Mouse (Mus musculus) kidney, postnatal 36 days (tissue): ENCODE measurements around the gene Nppa.
A peak's percentile ranks its signal among the peaks of the same experiment; 100 is the strongest.
"Not testable (repeated sequence)": the region's sequence is repeated elsewhere in the genome, so short reads cannot be mapped to it uniquely, and the experiment has no call there.

Experiments used
- DNase-seq, 2 experiments: peaks; one replicate each; pipeline ENCODE4 v3.0.0; 2021 to 2022; ENCODE audit warnings: mixed read lengths in 2 of 2

Gene Nppa

GRCm38 (mm10) chr4:148012216-148012615 is 11.7 kb downstream of the Nppa start:
- peak; percentile 43 to 66 for DNase-seq

- DNase-seq: peak in 1 of 2 experiments; percentile 34
Measured at GRCm38 (mm10) chr4:148015418-148015817, 14.9 kb downstream of the Nppa start.

GRCm38 (mm10) chr4:148016981-148017380 is 16.5 kb downstream of the Nppa start:
- peak; percentile 53 to 72 for DNase-seq

GRCm38 (mm10) chr4:148018410-148018809 is 17.9 kb downstream of the Nppa start:
- DNase-seq: no peak

DNA sequence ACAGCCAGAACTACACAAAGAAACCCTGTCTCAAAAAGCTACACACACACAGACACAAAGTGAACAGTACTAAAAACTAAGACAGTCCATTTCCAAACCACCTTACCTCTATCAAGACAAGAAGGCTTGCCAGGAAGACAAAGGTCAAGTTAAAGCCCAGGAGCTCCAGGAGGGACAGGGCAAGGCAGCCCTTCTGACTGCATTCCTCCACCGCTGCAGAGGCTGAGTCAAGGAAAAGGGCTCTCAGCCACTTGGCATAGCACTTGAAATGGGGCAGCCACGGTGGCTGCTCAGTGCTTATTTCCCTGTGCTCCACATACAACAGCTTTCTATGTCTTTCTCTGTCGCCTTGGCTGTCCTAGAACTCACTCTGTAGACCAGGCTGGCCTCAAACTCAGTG is 23.5 kb downstream of the Nppa start:
- DNase-seq: peak; percentile 68 to 86

DNA sequence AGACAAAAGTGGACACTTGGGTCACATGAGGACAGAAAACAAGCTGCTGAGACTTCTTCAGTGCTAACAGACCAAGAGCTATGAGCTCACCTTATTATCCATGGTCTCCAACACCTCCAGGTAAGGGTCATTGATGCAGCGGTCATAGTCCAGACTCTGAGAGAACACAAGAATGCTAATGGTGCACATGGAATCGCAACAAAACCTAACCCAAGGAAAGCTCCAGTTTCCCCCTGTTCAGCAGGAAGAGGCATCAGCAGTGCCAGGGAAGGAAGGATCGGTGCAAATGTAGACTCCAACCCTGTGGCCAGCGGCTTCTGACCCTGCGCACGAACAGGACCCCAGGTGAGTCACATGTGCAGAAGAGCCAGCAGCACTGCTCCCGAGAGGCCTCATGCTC is 28.8 kb downstream of the Nppa start:
- peak; percentile 45 to 60 for DNase-seq

- DNase-seq: peak; percentile 70 to 86
Measured at GRCm38 (mm10) chr4:148030506-148030905, 30.0 kb downstream of the Nppa start.

DNA sequence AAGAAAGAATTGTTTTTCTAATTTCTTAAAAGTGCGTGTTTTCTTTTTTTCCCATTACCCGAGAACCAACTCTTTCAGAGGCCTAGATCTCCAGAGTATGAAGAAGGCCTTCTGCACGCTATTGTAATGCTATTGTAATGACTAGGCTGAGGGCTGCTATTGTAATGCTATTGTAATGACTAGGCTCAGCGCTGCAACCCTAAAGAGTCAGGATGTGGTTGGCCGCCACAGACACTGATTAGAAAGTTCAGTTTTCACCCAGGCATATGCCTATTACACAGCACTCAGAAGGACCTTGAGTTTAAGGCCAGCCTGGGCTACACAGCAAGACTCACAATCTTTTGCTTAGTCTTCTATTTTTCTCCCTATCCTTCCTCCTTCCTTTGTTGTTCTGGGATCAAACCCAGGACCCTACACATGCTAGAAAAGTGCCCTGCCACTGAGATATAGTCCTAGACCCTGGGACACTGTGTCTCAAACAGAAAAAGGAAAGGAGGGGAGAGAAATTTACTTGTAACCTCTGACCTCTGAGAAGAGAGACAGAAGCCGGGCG is 33.4 kb downstream of the Nppa start:
- no peak for DNase-seq

DNA sequence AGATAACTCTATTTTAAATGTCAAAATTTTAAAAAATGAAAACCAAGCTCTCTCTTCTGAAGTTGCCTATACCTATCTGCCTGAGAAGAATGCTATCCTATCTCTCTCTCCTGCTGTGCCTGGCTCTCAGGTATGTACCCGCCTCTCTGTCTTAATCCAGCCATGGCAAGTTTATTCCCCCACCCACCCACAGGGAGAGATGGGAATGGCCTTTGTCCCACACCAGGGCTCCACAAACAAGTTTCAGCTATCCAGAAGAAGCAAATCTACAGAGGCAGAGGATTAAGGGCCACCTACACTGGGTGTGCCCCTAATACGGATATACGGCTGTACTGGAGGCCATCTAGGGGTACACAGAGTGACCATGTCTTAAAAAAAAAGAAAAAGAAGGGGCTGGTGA is 34.9 kb downstream of the Nppa start:
- DNase-seq: peak in 1 of 2 experiments; percentile 52

DNA sequence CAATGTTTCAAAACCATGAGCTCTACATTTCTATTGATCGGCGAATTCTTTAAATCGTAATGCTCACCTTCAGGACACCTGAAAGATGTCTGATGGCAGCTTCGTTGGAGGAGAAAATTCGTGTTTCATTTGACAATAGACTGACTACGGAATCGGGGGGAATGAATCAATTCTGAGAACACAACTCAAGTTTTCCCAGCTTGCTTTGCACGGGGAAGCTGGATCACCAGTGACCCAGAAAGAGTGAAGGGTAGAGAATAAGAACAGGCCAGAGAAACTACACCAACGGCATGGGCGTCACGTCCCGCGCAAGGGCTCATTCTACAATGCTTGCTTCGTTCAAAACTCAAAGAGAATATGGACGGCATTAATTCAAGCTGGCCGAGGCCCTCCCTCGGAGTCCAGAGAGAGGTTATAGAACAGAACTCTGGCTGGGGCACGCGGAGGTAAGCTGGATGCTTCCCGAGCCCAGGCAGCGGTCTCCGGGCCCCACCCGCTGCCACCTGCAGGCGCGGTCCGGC is 37.6 kb downstream of the Nppa start:
- DNase-seq: no peak

DNA sequence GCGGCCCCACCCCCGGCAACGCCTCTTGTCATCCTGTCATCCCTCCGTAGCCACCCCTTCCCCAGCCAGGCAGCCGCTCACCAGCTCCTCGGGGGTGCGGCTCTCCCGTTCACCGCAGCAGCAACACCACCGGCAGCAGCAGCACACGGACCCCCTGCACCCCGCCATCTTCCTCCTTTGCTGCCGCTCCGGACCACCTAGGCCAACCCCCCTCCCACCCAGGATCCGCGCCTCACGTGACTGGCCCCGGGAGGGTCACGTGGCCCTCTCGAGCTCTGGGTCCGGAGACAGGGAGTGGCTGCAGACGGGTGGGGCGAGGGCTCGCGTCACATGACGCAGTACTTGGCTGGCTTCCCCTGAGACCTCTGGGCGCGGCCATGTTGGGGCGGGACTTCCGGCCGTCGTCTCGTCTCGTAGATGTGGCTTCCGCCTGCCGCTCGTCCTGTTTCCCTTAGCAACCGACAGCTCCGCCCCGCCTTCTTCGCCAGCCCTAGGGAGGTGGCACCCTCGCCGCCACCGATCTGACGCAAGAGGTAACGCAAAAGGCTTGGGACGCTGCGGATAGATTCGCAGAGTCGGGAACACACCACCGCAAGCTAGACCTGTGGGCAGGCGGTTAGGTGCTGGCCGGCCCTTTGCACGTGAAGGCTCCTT is 38.2 kb downstream of the Nppa start, which contains the start of the genes Clcn6 and Mthfr:
Gene Clcn6, minus strand, starts transcription at position 222 of the 654 bp plus-strand sequence.
Gene Mthfr, plus strand, starts transcription at position 478 of the 654 bp plus-strand sequence.
- peak; percentile 99 for DNase-seq

DNA sequence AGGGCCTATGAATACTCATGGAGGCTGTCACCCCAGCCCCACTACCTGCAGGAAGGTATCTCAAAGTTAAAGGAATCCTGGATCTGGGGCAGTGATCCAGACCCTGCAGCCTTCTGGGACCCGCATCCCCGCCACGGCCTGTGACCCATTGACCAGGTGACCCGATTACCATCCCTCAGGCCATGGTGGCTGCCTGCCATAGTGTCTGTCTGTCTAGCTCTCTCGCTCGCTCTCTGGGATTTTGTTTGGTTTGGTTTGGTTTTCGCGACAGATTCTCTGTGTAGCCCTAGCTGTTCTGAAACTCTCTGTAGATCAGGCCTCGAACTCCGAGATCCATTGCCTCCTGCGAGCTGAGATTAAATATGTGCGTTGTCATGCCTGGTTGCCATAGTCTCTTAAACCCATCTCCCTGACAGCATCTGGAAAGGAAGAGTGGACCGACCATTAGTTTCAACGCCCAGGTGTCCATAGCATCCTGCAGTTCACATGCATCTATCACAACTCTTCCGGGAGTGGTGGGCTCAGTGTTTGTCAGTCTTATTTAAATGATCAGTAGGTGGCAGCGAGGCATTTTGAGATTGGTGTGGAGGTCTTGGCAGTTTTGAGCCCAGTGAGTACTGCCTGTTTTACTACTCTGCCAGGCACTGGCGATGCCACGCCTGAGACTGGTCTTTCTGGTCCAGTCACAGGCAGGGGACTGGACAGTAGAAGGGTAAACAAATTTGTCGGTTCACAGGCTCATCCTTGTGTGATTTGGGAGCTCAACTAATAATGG is 38.9 kb downstream of the Nppa start:
- peak in 1 of 2 experiments; percentile 69 for DNase-seq

DNA sequence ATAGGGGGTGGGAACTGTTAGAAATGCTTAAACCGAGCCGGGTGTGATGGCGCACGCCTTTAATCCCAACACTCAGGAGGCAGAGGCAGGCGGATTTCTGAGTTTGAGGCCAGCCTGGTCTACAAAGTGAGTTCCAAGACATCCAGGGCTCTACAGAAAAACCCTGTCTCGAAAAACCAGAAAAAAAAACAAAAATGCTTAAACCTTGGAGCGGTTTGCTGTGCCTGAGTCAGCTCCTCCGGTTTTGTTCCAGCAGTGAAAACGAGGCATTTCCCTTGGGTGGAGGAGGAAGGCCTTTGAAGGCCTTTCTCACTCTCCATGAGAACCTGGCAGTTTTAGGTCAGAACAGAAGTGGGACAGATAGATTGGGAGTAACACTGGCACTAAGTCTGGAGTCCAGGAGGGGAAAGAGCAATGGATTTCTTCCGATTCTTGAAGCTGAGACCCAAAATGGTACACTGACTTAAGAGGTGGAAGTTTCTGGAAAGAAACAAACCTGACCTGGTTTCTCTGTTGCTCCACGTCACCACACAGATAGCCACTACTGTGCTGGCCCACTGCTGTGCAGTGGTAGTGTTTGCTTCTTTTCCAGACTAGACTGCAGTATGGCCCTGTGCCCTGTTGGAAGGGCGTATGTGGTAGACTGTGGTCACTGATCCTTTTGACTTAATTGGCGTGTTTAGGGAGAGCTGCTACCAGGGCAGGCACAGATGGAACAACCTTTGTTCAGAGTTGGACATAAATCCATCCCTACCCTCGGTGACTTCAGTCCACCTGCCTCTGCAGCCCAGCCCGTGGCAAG is 39.7 kb downstream of the Nppa start:
- peak; percentile 43 to 51 for DNase-seq

DNA sequence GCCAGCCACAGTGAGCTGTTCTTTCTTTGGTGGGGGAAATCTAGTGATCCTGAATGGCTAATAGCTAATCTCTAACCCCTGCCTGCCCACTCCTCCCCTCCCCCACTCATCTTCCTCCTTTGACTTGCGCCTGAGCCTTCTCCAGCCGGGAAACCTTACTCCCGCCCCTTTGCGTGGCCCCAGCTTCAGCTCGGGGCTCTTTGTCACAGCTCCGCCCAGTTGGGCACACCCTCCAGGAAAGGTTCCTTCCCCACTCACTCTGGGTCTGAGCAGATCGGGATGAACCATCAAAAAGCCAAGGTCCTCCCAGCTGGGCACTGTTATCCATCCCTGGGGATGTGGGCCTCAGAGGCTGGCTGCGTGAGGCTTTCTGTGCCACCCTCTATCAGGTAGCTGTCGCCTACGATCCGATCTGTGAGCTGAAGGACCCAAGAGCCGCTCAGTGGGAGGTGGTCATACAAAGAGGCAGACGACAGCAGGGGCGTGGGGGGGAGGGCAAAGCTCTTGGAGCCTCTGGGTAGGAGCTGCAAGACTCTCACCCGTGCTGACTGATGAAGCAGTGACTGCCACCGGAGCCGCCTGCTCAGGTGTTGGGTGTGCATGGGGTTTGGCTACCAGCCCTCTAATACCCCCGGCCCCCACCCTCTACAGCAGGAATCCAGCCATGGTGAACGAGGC is 40.5 kb downstream of the Nppa start:
- peak; percentile 85 to 86 for DNase-seq

DNA sequence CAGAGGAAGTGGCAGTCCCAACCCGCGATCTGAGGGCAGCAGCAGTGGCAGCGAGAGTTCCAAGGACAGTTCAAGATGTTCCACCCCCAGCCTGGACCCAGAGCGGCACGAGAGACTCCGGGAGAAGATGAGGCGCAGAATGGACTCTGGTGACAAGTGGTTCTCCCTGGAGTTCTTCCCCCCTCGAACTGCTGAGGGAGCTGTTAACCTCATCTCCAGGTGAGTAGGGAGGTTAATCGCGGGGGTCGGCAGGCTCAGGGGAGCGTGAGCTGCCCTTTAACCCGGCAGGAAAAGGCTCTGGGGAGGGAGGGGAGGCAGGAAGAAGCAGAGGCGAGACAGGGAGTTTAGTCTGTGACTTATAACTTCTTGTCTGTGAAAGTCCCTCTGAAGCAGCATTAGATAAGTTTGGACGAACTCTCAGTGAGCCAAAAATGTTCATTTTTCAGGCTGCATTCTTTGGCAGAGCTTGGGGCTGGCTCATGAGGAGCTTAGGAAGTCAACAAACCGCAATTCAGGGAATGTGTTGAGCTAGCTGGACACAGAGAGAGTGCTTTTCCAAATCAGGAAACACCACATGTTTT is 41.2 kb downstream of the Nppa start:
- DNase-seq: peak; percentile 48 to 50

DNA sequence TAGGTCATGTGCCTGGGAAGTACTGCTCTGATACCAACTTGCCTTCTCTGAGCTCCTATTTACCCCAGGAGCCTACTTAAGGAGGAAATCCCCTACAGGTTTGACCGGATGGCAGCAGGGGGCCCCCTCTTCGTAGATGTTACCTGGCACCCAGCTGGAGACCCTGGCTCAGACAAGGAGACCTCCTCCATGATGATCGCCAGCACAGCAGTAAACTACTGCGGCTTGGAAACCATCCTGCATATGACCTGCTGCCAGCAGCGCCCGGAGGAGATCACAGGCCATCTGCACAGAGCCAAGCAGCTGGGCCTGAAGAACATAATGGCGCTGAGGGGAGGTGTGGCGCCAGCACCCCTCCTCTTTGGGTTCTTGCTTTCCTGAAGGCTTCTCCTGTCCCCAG is 42.8 kb downstream of the Nppa start:
- not testable (repeated sequence) for DNase-seq

DNA sequence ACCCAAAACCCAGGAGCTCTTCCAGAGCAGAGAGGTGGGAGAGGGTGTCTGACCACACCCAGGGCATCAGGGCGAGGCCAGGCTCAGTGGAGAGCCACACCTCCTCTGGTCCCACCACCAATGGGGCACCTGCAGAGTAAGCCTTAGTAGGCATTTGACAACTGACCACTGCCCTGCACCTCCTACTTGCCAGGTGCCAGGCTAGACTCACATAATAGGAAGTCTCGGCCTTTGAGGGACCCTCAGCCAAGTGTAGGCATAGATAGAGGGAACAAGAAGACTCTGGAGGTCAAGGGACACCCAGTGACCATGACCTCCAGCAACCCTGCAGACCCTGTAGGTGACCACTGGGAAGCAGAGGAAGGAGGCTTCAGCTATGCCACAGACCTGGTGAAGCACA is 43.6 kb downstream of the Nppa start:
- no peak for DNase-seq

DNA sequence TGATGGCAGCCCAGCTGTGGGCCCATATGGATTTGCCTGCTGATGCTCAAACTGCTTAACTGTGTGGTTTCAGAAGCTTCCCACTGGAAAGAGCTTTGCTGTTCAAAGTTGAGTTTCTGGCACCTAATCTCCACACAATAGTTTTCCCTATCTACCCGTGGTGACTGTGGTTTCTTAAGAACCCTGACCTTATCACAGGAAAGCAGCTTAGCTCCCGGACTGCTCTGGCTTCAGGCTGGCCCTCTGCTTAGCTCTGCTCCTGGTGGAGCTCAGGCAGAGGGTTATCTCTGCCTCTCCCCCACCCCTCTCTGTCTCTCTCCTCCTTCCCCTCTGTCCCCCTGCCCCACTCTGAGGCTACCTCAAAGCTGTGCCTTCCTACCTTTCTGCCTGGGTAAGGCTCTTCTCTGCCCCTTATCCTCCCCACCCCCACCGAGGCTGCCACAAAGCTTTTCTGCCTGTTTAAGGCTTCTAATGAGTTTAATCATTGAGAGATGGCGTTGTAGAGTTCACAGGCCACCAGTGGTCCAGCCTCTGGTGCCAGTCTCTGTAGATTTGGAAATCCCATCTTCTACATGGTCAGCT is 46.0 kb downstream of the Nppa start:
- peak; percentile 56 to 76 for DNase-seq

DNA sequence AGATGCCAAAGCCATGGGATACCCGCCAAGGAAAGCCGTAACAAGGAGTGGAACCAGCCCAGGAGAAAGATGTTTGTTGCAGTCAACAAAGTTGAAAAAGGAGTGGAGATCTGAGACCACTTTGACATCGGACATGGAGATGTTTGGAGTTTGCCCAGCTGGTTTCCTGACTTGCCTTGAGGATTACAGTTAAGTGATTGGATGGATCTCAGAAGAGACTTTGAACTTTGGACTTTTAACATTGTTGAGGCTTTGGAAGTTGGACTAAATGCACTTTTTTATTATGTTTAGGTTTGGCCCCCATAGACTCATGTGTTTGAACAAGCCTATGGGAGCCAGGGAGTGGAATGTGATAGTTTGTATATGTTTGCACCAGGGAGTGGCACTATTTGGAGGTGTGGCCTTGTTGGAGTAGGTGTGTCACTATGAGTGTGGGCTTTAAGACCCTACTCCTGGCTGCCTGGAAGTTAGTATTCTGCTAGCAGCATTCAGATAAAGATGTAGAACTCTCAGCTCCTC is 49.9 kb downstream of the Nppa start:
- DNase-seq: peak in 1 of 2 experiments; percentile 30

GRCm38 (mm10) chr4:148051046-148051776 is 50.7 kb downstream of the Nppa start:
- no peak for DNase-seq
